Mouse (Mus musculus) retina, postnatal 1 day (tissue): ENCODE data around the gene Negr1.

Source experiments
- DNase-seq: peaks from one replicate; pipeline ENCODE4 v3.0.0-alpha.2; 2012

Negr1 gene

GRCm38 (mm10) chr3:156561524-156562423 is at the start of gene Negr1:
TSS of gene Negr1 (plus strand) at chr3:156561794.
- peak; percentile 91 for DNase-seq

- DNase-seq = peak; percentile 37
Measured at GRCm38 (mm10) chr3:156526461-156526933, 35.1 kb upstream of the Negr1 start.

- DNase-seq = no peak
Measured at GRCm38 (mm10) chr3:156527231-156527995, 34.2 kb upstream of the Negr1 start.

GRCm38 (mm10) chr3:156559441-156559825 is 2.2 kb upstream of the Negr1 start:
- DNase-seq = peak; percentile 69

- peak; percentile 62 for DNase-seq
Measured at GRCm38 (mm10) chr3:156559826-156560471, 1.6 kb upstream of the Negr1 start.

- DNase-seq = peak; percentile 93
Measured at GRCm38 (mm10) chr3:156560766-156561165, 828 bp upstream of the Negr1 start.

- DNase-seq = no peak
Measured at GRCm38 (mm10) chr3:156562424-156562785, 811 bp downstream of the Negr1 start.

- DNase-seq = no peak
Measured at GRCm38 (mm10) chr3:156562796-156563195, 1.2 kb downstream of the Negr1 start.

- DNase-seq = peak; percentile 53
Measured at GRCm38 (mm10) chr3:156563353-156563752, 1.8 kb downstream of the Negr1 start.

GRCm38 (mm10) chr3:156573465-156573864 is 11.9 kb downstream of the Negr1 start:
- no peak for DNase-seq

- no peak for DNase-seq
Measured at GRCm38 (mm10) chr3:156576292-156576691, 14.7 kb downstream of the Negr1 start.

GRCm38 (mm10) chr3:156590612-156591011 is 29.0 kb downstream of the Negr1 start:
- DNase-seq = no peak

- DNase-seq = no peak
Measured at GRCm38 (mm10) chr3:156591125-156591524, 29.5 kb downstream of the Negr1 start.

GRCm38 (mm10) chr3:156606846-156607245 is 45.3 kb downstream of the Negr1 start:
- no peak for DNase-seq

- no peak for DNase-seq
Measured at GRCm38 (mm10) chr3:156619921-156620320, 58.3 kb downstream of the Negr1 start.

- peak; percentile 92 for DNase-seq
Measured at GRCm38 (mm10) chr3:156628594-156628993, 67.0 kb downstream of the Negr1 start.

GRCm38 (mm10) chr3:156632942-156633341 is 71.3 kb downstream of the Negr1 start:
- no peak for DNase-seq

GRCm38 (mm10) chr3:156639382-156639781 is 77.8 kb downstream of the Negr1 start:
- no peak for DNase-seq

GRCm38 (mm10) chr3:156643710-156644363 is 82.2 kb downstream of the Negr1 start:
- DNase-seq = peak; percentile 77

GRCm38 (mm10) chr3:156648378-156648777 is 86.8 kb downstream of the Negr1 start:
- peak; percentile 54 for DNase-seq

- DNase-seq = no peak
Measured at GRCm38 (mm10) chr3:156662553-156662952, 101.0 kb downstream of the Negr1 start.

GRCm38 (mm10) chr3:156672560-156672959 is 111.0 kb downstream of the Negr1 start:
- no peak for DNase-seq
